Mouse (Mus musculus): ENCODE data around the gene Vdac1.
"Not testable (repeated sequence)": the region's sequence is repeated elsewhere in the genome, so short reads cannot be mapped to it uniquely, and the experiment has no call there.

DNA sequence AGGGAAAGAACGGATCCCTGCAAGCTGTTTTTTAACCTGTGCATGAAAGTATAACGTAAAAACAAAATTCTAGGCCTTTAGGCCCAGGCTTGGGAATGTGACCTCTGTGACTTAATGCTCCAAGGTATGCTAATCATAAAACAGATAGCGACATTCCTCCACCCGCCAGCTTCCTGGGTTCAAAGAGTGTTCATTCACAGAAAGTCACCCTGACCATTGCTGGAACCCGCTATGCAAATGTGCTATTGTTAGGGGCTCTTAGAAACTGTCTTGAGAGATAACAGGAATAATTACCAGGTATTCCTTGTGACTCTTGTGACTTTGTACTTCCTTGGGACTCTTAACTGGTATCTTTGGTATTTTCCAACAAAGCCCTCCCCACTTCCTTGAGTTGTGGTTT is 3.6 kb upstream of the Vdac1 start:
- not testable (repeated sequence) for TF ChIP-seq CTCF (IDR thresholded peaks at IDR 0.05; ENCODE audit: borderline replicate concordance, control insufficient read depth, extremely low read depth, insufficient read depth, low read length, poor library complexity); POLR2A (IDR thresholded peaks at IDR 0.05; ENCODE audit: control insufficient read depth, extremely low read depth, insufficient read depth, low read length, poor library complexity)
